Mouse (Mus musculus) heart, postnatal 0 days (tissue): ENCODE measurements at regions not wholly inside any gene's neighbourhood (a gene's known extent, or its start where the extent isn't known, plus 50 kb on each side); places are given as distances from the start of the nearest gene placed in this dataset.

Source experiments
- ATAC-seq: fragments of 200-750 bp; cut with Nextera tagmentation; 2 replicates; pipeline ENCODE4 v1.8.0; 2017; ENCODE audit warnings: low read depth, moderate number of reproducible peaks, moderate library complexity; ENCODE audit not compliant: insufficient read depth
- DNase-seq: peaks from one replicate; pipeline ENCODE4 v3.0.0-alpha.2; 2016; ENCODE audit warnings: low spot score
- H3K27ac ChIP-seq: fragments of 300-500 bp; sonication (generic); 2 replicates; pipeline ENCODE4 v1.5.1; 2014; ENCODE audit warnings: low read depth, mild to moderate bottlenecking
- H3K27me3 ChIP-seq: fragments of 300-500 bp; sonication (generic); 2 replicates; pipeline ENCODE4 v1.6.1; 2014; ENCODE audit warnings: low read length, mixed read lengths; ENCODE audit not compliant: control insufficient read depth, insufficient read depth
- H3K36me3 ChIP-seq: fragments of 300-500 bp; sonication (generic); replicated peaks from 2 replicates; pipeline ENCODE4 v1.6.1; 2014; ENCODE audit warnings: low read length, mixed read lengths; ENCODE audit not compliant: control insufficient read depth, insufficient read depth
- H3K4me1 ChIP-seq: fragments of 300-500 bp; sonication (generic); 2 replicates; pipeline ENCODE4 v1.6.1; 2014; ENCODE audit warnings: antibody characterized with exemption; ENCODE audit not compliant: control insufficient read depth, insufficient read depth
- H3K4me2 ChIP-seq: fragments of 300-500 bp; sonication (generic); 2 replicates; pipeline ENCODE4 v1.6.1; 2014; ENCODE audit warnings: low read depth, mild to moderate bottlenecking, low read length, moderate library complexity
- H3K4me3 ChIP-seq: fragments of 300-500 bp; sonication (generic); 2 replicates; pipeline ENCODE4 v1.5.1; 2014; ENCODE audit warnings: low read depth, low read length
- H3K9ac ChIP-seq: fragments of 300-500 bp; sonication (generic); replicated peaks from 2 replicates; pipeline ENCODE4 v1.6.1; 2014; ENCODE audit warnings: low read depth, low read length, mixed read lengths
- H3K9me3 ChIP-seq: fragments of 300-500 bp; sonication (generic); replicated peaks from 2 replicates; pipeline ENCODE4 v1.6.1; 2016; ENCODE audit warnings: low read length; ENCODE audit not compliant: control insufficient read depth
- CTCF ChIP-seq: IDR thresholded peaks from 2 replicates; pipeline ENCODE4 v1.5.1; 2016; ENCODE audit warnings: antibody characterized with exemption, control low read depth, low read depth
- EP300 ChIP-seq: IDR thresholded peaks from 2 replicates; pipeline ENCODE4 v1.6.1; 2016; ENCODE audit warnings: antibody characterized with exemption, low read depth
- WGBS: fragments of 180-500 bp; shearing (Covaris S2); extraction: QIAGEN DNeasy Blood & Tissue Kit; methylation state at CpG from one replicate; pipeline ENCODE4 v1.1.7; 2014; 5-methylcytosine and 5-hydroxymethylcytosine counted together

GRCm38 (mm10) chr3:38175946-38176345 lies 308.7 kb downstream of the Ankrd50 start:
- no peak for TF ChIP-seq CTCF
- TF ChIP-seq EP300 = no peak

GRCm38 (mm10) chr3:38174735-38175280 lies 309.8 kb downstream of the Ankrd50 start:
- no peaks in the 10 kb centered on the region for H3K4me1 ChIP-seq
- no peak overlapping the region for H3K4me3 ChIP-seq
- DNase-seq = no peak
- no peak for ATAC-seq
- H3K27me3 ChIP-seq = no peaks in the 10 kb centered on the region
- H3K27ac ChIP-seq = no peak overlapping the region
- no peak overlapping the region for H3K4me2 ChIP-seq
- WGBS = 59% methylated on average over 8 of the region's 8 CpGs
- no peak overlapping the region for H3K9ac ChIP-seq
- TF ChIP-seq CTCF = no peak
- no peak for TF ChIP-seq EP300
- H3K36me3 ChIP-seq = no peaks in the 10 kb centered on the region
- H3K9me3 ChIP-seq = no peaks in the 10 kb centered on the region

More at GRCm38 (mm10) chr3:38175946-38176345, 308.7 kb downstream of the Ankrd50 start:
- Histone ChIP-seq H3K36me3 (no peaks in the 10 kb centered on the region), H3K4me3 (no peak overlapping the region), H3K4me2 (0 out of 2 replicates have a peak overlapping the region, but pooled peaks have one; percentile 6), H3K9ac (no peak overlapping the region), H3K4me1 (no peaks in the 10 kb centered on the region), H3K27me3 (no peaks in the 10 kb centered on the region), H3K27ac (no peak overlapping the region), H3K9me3 (no peaks in the 10 kb centered on the region)
- no peak for ATAC-seq
- WGBS = 76% methylated on average over 12 of the region's 12 CpGs
- DNase-seq = no peak

- no peaks in the 10 kb centered on the region for H3K27me3 ChIP-seq
- WGBS = 68% methylated on average over 1 of the region's 1 CpGs
- no peak overlapping the region for H3K4me2 ChIP-seq
- H3K4me1 ChIP-seq = no peaks in the 10 kb centered on the region
- DNase-seq (no peak), ATAC-seq (no peak)
- TF ChIP-seq EP300 (no peak), CTCF (no peak)
- no peak overlapping the region for H3K27ac ChIP-seq
- H3K4me3 ChIP-seq = no peak overlapping the region
- H3K9me3 ChIP-seq = no peaks in the 10 kb centered on the region
- no peak overlapping the region for H3K9ac ChIP-seq
- no peaks in the 10 kb centered on the region for H3K36me3 ChIP-seq
Measured at GRCm38 (mm10) chr3:38152408-38152807, 332.2 kb downstream of the Ankrd50 start.

GRCm38 (mm10) chr3:38151821-38152220 lies 332.8 kb downstream of the Ankrd50 start:
- no peak overlapping the region for H3K4me2 ChIP-seq
- WGBS = 78% methylated on average over 6 of the region's 6 CpGs
- no peak for ATAC-seq

GRCm38 (mm10) chr3:38146663-38147062 lies 338.0 kb downstream of the Ankrd50 start:
- TF ChIP-seq CTCF (no peak), EP300 (no peak)
- H3K4me2 ChIP-seq = no peak overlapping the region
- no peak overlapping the region for H3K4me3 ChIP-seq
- H3K27ac ChIP-seq = no peak overlapping the region
- ATAC-seq (no peak), DNase-seq (no peak)
- no peaks in the 10 kb centered on the region for H3K27me3 ChIP-seq
- no peaks in the 10 kb centered on the region for H3K9me3 ChIP-seq
- no peak overlapping the region for H3K9ac ChIP-seq
- H3K4me1 ChIP-seq = peaks cover 20% of the 10 kb centered on the region
- WGBS = 93% methylated on average over 2 of the region's 2 CpGs
- H3K36me3 ChIP-seq = no peaks in the 10 kb centered on the region

More at GRCm38 (mm10) chr3:38151821-38152220, 332.8 kb downstream of the Ankrd50 start:
- TF ChIP-seq EP300 = no peak
- Histone ChIP-seq H3K4me3 (no peak overlapping the region), H3K9ac (no peak overlapping the region), H3K9me3 (no peaks in the 10 kb centered on the region), H3K4me1 (no peaks in the 10 kb centered on the region), H3K27me3 (no peaks in the 10 kb centered on the region), H3K27ac (no peak overlapping the region), H3K36me3 (no peaks in the 10 kb centered on the region)
- DNase-seq = no peak

GRCm38 (mm10) chr3:38145444-38145843 lies 339.2 kb downstream of the Ankrd50 start:
- Histone ChIP-seq H3K27ac (no peak overlapping the region), H3K36me3 (no peaks in the 10 kb centered on the region), H3K4me1 (peaks cover 20% of the 10 kb centered on the region), H3K9me3 (no peaks in the 10 kb centered on the region), H3K4me3 (no peak overlapping the region), H3K4me2 (no peak overlapping the region), H3K9ac (no peak overlapping the region), H3K27me3 (no peaks in the 10 kb centered on the region)
- DNase-seq (no peak), ATAC-seq (no peak)
- TF ChIP-seq EP300 (no peak), CTCF (no peak)
- WGBS = 66% methylated on average over 2 of the region's 2 CpGs
